Mouse (Mus musculus) MEL (cell line): Measurements from ENCODE around the gene Apbb2. TPM values are rescaled to one million over a fixed set of nuclear protein-coding genes. Genes with fewer than 3 reads are reported as not detected.

Source experiments
- DNase-seq: peaks from one replicate; pipeline ENCODE4 v3.0.0; 2011; ENCODE audit warnings: low read depth, low spot score
- H3K27ac ChIP-seq: 2 replicates; pipeline ENCODE4 v1.5.1; 2012; ENCODE audit warnings: low read depth, mild to moderate bottlenecking, control low read depth, low read length, moderate library complexity; ENCODE audit not compliant: control insufficient read depth
- H3K27me3 ChIP-seq, 2 experiments: fragments of 150-350 bp in 1 of 2; sonication (generic) in 1 of 2; 2 replicates each; pipeline ENCODE4 v1.6.1; 2012; ENCODE audit warnings: low read length in 2 of 2, mild to moderate bottlenecking in 2 of 2, improper control_type of control experiment in 1 of 2, moderate library complexity in 1 of 2; ENCODE audit not compliant: insufficient read depth in 2 of 2, control insufficient read depth in 1 of 2
- H3K36me3 ChIP-seq, 2 experiments: 2 replicates each; pipeline ENCODE4 v1.6.1; 2012 to 2014; ENCODE audit warnings: low read length in 2 of 2, improper control_type of control experiment in 1 of 2, inconsistent platforms in 1 of 2, mild to moderate bottlenecking in 1 of 2; ENCODE audit not compliant: insufficient read depth in 2 of 2, control insufficient read depth in 1 of 2
- H3K4me1 ChIP-seq, 2 experiments: fragments of 150-350 bp in 1 of 2; sonication (generic) in 1 of 2; 2 replicates each; pipeline ENCODE4 v1.6.1; 2012; ENCODE audit warnings: low read length in 2 of 2, improper control_type of control experiment in 1 of 2, mild to moderate bottlenecking in 1 of 2; ENCODE audit not compliant: insufficient read depth in 2 of 2, control insufficient read depth in 1 of 2
- H3K4me3 ChIP-seq, 2 experiments: fragments of 150-350 bp in 1 of 2; sonication (generic) in 1 of 2; 2 replicates each; pipeline ENCODE4 v1.5.1; 2012; ENCODE audit warnings: low read depth in 2 of 2, low read length in 2 of 2, mild to moderate bottlenecking in 2 of 2, moderate library complexity in 2 of 2, control low read depth in 1 of 2, improper control_type of control experiment in 1 of 2; ENCODE audit not compliant: control insufficient read depth in 1 of 2, insufficient read depth in 1 of 2
- H3K79me2 ChIP-seq: 2 replicates; pipeline ENCODE4 v1.6.1; 2012; ENCODE audit warnings: mild to moderate bottlenecking, low read length, moderate library complexity; ENCODE audit not compliant: control insufficient read depth, poor library complexity, insufficient read depth
- H3K9ac ChIP-seq: 2 replicates; pipeline ENCODE4 v1.6.1; 2012; ENCODE audit warnings: low read depth, mild to moderate bottlenecking, control low read depth, low read length, moderate library complexity; ENCODE audit not compliant: control insufficient read depth, poor library complexity, severe bottlenecking
- H3K9me3 ChIP-seq: fragments of 150-350 bp; sonication (generic); replicated peaks from 2 replicates; pipeline ENCODE4 v1.6.1; 2012; ENCODE audit warnings: mild to moderate bottlenecking, low read length, improper control_type of control experiment, moderate library complexity; ENCODE audit not compliant: insufficient read depth
- BHLHE40 ChIP-seq: IDR thresholded peaks from 2 replicates; pipeline ENCODE4 v1.6.1; 2012; ENCODE audit warnings: low read depth, mild to moderate bottlenecking, inconsistent platforms, low read length, improper control_type of control experiment, borderline replicate concordance
- CHD1 ChIP-seq: IDR thresholded peaks from 2 replicates; pipeline ENCODE4 v1.6.1; 2012; ENCODE audit warnings: low read depth, mild to moderate bottlenecking, inconsistent platforms, low read length, improper control_type of control experiment
- CHD2 ChIP-seq: IDR thresholded peaks from 2 replicates; pipeline ENCODE4 v1.6.1; 2011; ENCODE audit warnings: low read length, improper control_type of control experiment
- CTCF ChIP-seq, 3 experiments: IDR thresholded peaks in 2 of 3; conservative IDR thresholded peaks in 1 of 3; 2 replicates each; pipeline ENCODE4 v1.5.1; 2011 to 2012; ENCODE audit warnings: low read length in 3 of 3, low read depth in 2 of 3, mild to moderate bottlenecking in 2 of 3, improper control_type of control experiment in 1 of 3, inconsistent platforms in 1 of 3, mixed read lengths in 1 of 3, moderate library complexity in 1 of 3; ENCODE audit not compliant: control insufficient read depth in 1 of 3, insufficient read depth in 1 of 3, poor library complexity in 1 of 3, severe bottlenecking in 1 of 3
- E2F4 ChIP-seq: IDR thresholded peaks from 2 replicates; pipeline ENCODE4 v1.6.1; 2011; ENCODE audit warnings: low read depth, low read length, improper control_type of control experiment, borderline replicate concordance
- ELF1 ChIP-seq: IDR thresholded peaks from 2 replicates; pipeline ENCODE4 v1.6.1; 2014; ENCODE audit warnings: low read depth, mild to moderate bottlenecking, inconsistent platforms, low read length, improper control_type of control experiment, moderate library complexity
- ETS1 ChIP-seq: IDR thresholded peaks from 2 replicates; pipeline ENCODE4 v1.6.1; 2012; ENCODE audit warnings: low read depth, mild to moderate bottlenecking, inconsistent platforms, low read length, improper control_type of control experiment, moderate library complexity
- HCFC1 ChIP-seq: IDR thresholded peaks from 2 replicates; pipeline ENCODE4 v1.6.1; 2012; ENCODE audit warnings: low read depth, mild to moderate bottlenecking, inconsistent platforms, low read length, improper control_type of control experiment, moderate library complexity
- JUND ChIP-seq: IDR thresholded peaks from 2 replicates; pipeline ENCODE4 v1.6.1; 2011; ENCODE audit warnings: low read depth, mild to moderate bottlenecking, improper control_type of control experiment, low read length
- KAT2A ChIP-seq: conservative IDR thresholded peaks from 2 replicates; pipeline ENCODE4 v1.6.1; 2012; ENCODE audit warnings: low read depth, low read length, improper control_type of control experiment, inconsistent platforms
- MAFK ChIP-seq: IDR thresholded peaks from 2 replicates; pipeline ENCODE4 v1.6.1; 2011; ENCODE audit warnings: low read depth, mild to moderate bottlenecking, low read length, improper control_type of control experiment, borderline replicate concordance
- MAZ ChIP-seq: IDR thresholded peaks from 2 replicates; pipeline ENCODE4 v1.6.1; 2012; ENCODE audit warnings: low read depth, mild to moderate bottlenecking, inconsistent platforms, low read length, improper control_type of control experiment
- MEF2A ChIP-seq: IDR thresholded peaks from 2 replicates; pipeline ENCODE4 v1.6.1; 2014; ENCODE audit warnings: low read depth, mild to moderate bottlenecking, inconsistent platforms, low read length, improper control_type of control experiment; ENCODE audit not compliant: poor library complexity, insufficient replicate concordance, severe bottlenecking; ENCODE audit errors: extremely low read depth
- MXI1 ChIP-seq: IDR thresholded peaks from 2 replicates; pipeline ENCODE4 v1.6.1; 2011; ENCODE audit warnings: mild to moderate bottlenecking, low read depth, low read length, improper control_type of control experiment
- MYC ChIP-seq: IDR thresholded peaks from 2 replicates; pipeline ENCODE4 v1.6.1; 2011; ENCODE audit warnings: low read depth, mild to moderate bottlenecking, low read length, improper control_type of control experiment, moderate library complexity
- NRF1 ChIP-seq: IDR thresholded peaks from 2 replicates; pipeline ENCODE4 v1.6.1; 2014; ENCODE audit warnings: low read depth, mild to moderate bottlenecking, inconsistent platforms, low read length, improper control_type of control experiment, moderate library complexity; ENCODE audit not compliant: poor library complexity, insufficient read depth, severe bottlenecking
- POLR2A ChIP-seq, 2 experiments: IDR thresholded peaks; 2 replicates each; pipeline ENCODE4 v1.6.1; 2011 to 2012; ENCODE audit warnings: low read length in 2 of 2, mild to moderate bottlenecking in 2 of 2, control low read depth in 1 of 2, improper control_type of control experiment in 1 of 2, low read depth in 1 of 2, moderate library complexity in 1 of 2; ENCODE audit not compliant: control insufficient read depth in 1 of 2, insufficient read depth in 1 of 2, poor library complexity in 1 of 2
- POLR2AphosphoS2 ChIP-seq: IDR thresholded peaks from 2 replicates; pipeline ENCODE4 v1.6.1; 2011; ENCODE audit warnings: low read length, improper control_type of control experiment
- RAD21 ChIP-seq: IDR thresholded peaks from 2 replicates; pipeline ENCODE4 v1.6.1; 2011; ENCODE audit warnings: mild to moderate bottlenecking, low read depth, low read length, improper control_type of control experiment
- SMC3 ChIP-seq: IDR thresholded peaks from 2 replicates; pipeline ENCODE4 v1.6.1; 2011; ENCODE audit warnings: low read depth, low read length, improper control_type of control experiment
- TAL1 ChIP-seq: IDR thresholded peaks from 2 replicates; pipeline ENCODE4 v1.6.1; 2012; ENCODE audit warnings: mild to moderate bottlenecking, inconsistent platforms, low read length, moderate library complexity, mixed read lengths
- TBP ChIP-seq: IDR thresholded peaks from 2 replicates; pipeline ENCODE4 v1.8.0; 2011; ENCODE audit warnings: low read depth, low read length, improper control_type of control experiment
- TCF12 ChIP-seq: IDR thresholded peaks from 2 replicates; pipeline ENCODE4 v1.6.1; 2014; ENCODE audit warnings: low read depth, mild to moderate bottlenecking, inconsistent platforms, low read length, improper control_type of control experiment, moderate library complexity
- USF1 ChIP-seq: IDR thresholded peaks from 2 replicates; pipeline ENCODE4 v1.6.1; 2014; ENCODE audit warnings: low read depth, mild to moderate bottlenecking, inconsistent platforms, low read length, improper control_type of control experiment, moderate library complexity
- ZC3H11A ChIP-seq: IDR thresholded peaks from 2 replicates; pipeline ENCODE4 v1.6.1; 2012; ENCODE audit warnings: low read depth, mild to moderate bottlenecking, inconsistent platforms, low read length, improper control_type of control experiment
- ZKSCAN1 ChIP-seq: IDR thresholded peaks from 2 replicates; pipeline ENCODE4 v1.6.1; 2012; ENCODE audit warnings: low read depth, mild to moderate bottlenecking, inconsistent platforms, low read length, improper control_type of control experiment, moderate library complexity
- ZNF384 ChIP-seq: IDR thresholded peaks from 2 replicates; pipeline ENCODE4 v1.6.1; 2012; ENCODE audit warnings: low read depth, mild to moderate bottlenecking, inconsistent platforms, low read length, improper control_type of control experiment
- polyA plus RNA-seq, 2 experiments: library from polyadenylated mRNA; stranded (reverse) in 1 of 2; unstranded in 1 of 2; fragments of >175 nt in 1 of 2; fragments of >200 nt in 1 of 2; gene quantifications; 2 replicates each; pipeline versions ENCODE4 v1.2.1 to v1.2.4; 2012; ENCODE audit warnings: low replicate concordance in 2 of 2, low read depth in 1 of 2; ENCODE audit not compliant: insufficient read length in 2 of 2, insufficient read depth in 1 of 2, missing spikeins in 1 of 2
- total RNA-seq: library from RNA; depleted of rRNA; stranded (reverse); fragments of 300-350 nt; gene quantifications from 2 replicates; pipeline ENCODE4 v1.2.3, GENCODE M21; 2012

Apbb2 gene
- total and polyA plus RNA-seq, 3 experiments, result not detected

GRCm38 (mm10) chr5:66529631-66530030 is 89.0 kb downstream of the Apbb2 start:
- no peak overlapping the region for H3K4me3 ChIP-seq
- H3K9me3 ChIP-seq, result no peaks in the 10 kb centered on the region
- H3K79me2 ChIP-seq, result no peaks in the 10 kb centered on the region
- H3K4me1 ChIP-seq, result no peaks in the 10 kb centered on the region
- no peak for DNase-seq
- no peak overlapping the region for H3K27ac ChIP-seq
- no peak for TF ChIP-seq ZC3H11A
- no peak for TF ChIP-seq ELF1
- TF ChIP-seq E2F4, result no peak
- no peak for TF ChIP-seq POLR2A (IDR thresholded peaks at IDR 0.05; ENCODE audit: control insufficient read depth in 1 of 2, insufficient read depth in 1 of 2, low read depth in 1 of 2, low read length in 2 of 2, poor library complexity in 1 of 2)
- no peak for TF ChIP-seq CHD1
- no peak for TF ChIP-seq MAFK
- no peak for TF ChIP-seq BHLHE40
- TF ChIP-seq TBP, result no peak
- TF ChIP-seq MAZ, result no peak
- no peak for TF ChIP-seq CTCF (IDR thresholded peaks at IDR 0.05 in 2 of 3, conservative IDR thresholded peaks at IDR 0.05 in 1 of 3; ENCODE audit: control insufficient read depth in 1 of 3, insufficient read depth in 1 of 3, low read depth in 2 of 3, low read length in 3 of 3, poor library complexity in 1 of 3, severe bottlenecking in 1 of 3)
- no peak for TF ChIP-seq MYC
- no peak for TF ChIP-seq CHD2
- TF ChIP-seq USF1, result no peak
- TF ChIP-seq POLR2AphosphoS2, result no peak
- no peak for TF ChIP-seq KAT2A
- TF ChIP-seq JUND, result no peak
- H3K36me3 ChIP-seq, result no peaks in the 10 kb centered on the region
- no peak overlapping the region for H3K9ac ChIP-seq
- H3K27me3 ChIP-seq, result no peaks in the 10 kb centered on the region

- H3K79me2 ChIP-seq, result no peaks in the 10 kb centered on the region
- no peaks in the 10 kb centered on the region for H3K4me1 ChIP-seq
- no peak overlapping the region for H3K9ac ChIP-seq
- no peaks in the 10 kb centered on the region for H3K9me3 ChIP-seq
- TF ChIP-seq POLR2AphosphoS2, result no peak
- no peak for TF ChIP-seq MAZ
- no peak for TF ChIP-seq HCFC1
- no peak for TF ChIP-seq ZNF384
- no peak for TF ChIP-seq CTCF (IDR thresholded peaks at IDR 0.05 in 2 of 3, conservative IDR thresholded peaks at IDR 0.05 in 1 of 3; ENCODE audit: control insufficient read depth in 1 of 3, insufficient read depth in 1 of 3, low read depth in 2 of 3, low read length in 3 of 3, poor library complexity in 1 of 3, severe bottlenecking in 1 of 3)
- TF ChIP-seq BHLHE40, result no peak
- TF ChIP-seq TCF12, result no peak
- TF ChIP-seq MEF2A, result no peak
- TF ChIP-seq RAD21, result no peak
- no peak for TF ChIP-seq MXI1
- TF ChIP-seq ZC3H11A, result no peak
- TF ChIP-seq TBP, result no peak
- TF ChIP-seq ZKSCAN1, result no peak
- no peak for TF ChIP-seq ETS1
- no peak for TF ChIP-seq NRF1
- TF ChIP-seq TAL1, result no peak
- TF ChIP-seq CHD2, result no peak
- no peak for TF ChIP-seq SMC3
- TF ChIP-seq ELF1, result no peak
- TF ChIP-seq, all 39 proteins: peak for 0
- Histone ChIP-seq H3K27me3 (no peaks in the 10 kb centered on the region), H3K4me3 (no peak overlapping the region), H3K27ac (no peak overlapping the region), H3K36me3 (no peaks in the 10 kb centered on the region)
- no peak for DNase-seq
Observed at GRCm38 (mm10) chr5:66528567-66528966, 90.0 kb downstream of the Apbb2 start.
